Mouse (Mus musculus): ENCODE results near the gene Osm. TPM values are rescaled to one million over a fixed set of nuclear protein-coding genes. Genes with fewer than 3 reads are reported as not detected.

Gene Osm
- polyA plus RNA-seq (2015; fragmentation: Nextera tagmentation; extraction: Ambion mirVana) = 0.14 and 0.32 TPM in 2 replicates

DNA sequence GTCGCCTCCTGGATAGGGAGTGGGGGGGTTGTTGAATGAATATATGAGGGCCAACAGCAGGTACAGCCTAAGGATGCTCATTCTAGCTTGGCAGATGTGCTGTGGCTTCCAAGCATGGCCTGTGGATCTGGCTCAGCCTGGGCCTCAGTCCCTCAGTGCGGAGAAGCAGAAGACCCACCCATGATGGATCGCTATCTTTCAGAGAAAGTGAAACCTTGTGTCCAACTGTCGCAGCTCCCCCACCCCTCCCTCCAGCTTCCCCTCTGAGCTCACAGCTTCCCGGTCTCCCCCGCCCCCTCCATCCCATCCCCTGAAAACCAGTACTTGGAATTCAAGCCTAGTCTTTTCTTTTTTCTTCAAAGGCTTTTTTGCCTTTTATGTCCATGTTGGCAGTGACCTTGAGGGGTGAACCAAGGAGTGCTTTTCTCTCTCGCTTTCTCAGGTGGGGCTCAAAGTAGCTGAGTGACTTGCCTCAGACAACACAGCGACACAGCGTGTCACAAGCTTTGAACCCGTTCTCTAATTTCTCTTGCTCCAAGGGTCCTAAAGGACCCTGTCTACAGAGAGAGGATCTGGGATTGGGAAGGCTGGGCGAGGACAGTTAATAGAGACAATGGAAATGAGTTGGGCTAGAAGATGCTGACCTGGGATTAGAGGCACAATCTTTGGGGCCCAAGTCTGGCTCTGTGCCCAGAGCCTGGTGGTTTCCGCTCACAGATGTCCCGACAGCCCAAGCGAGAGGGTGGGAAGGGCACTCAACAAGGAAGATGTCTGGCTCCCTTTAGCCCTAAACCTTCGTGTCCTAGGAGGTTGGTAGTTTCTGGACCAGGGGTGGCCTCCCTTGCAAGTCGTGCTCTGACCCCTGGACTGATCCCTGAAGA, at the start of gene Osm:
Gene Osm, plus strand, starts transcription at position 756 of the 881 bp plus-strand sequence.
- WGBS = 56% methylated on average over 16 of the region's 16 CpGs
- ATAC-seq (ENCODE audit: insufficient read depth, low FRiP score) = no peak
- H3K4me2 ChIP-seq (ENCODE audit: low read depth, low read length) = no peak within 1 kb of the TSS

DNA sequence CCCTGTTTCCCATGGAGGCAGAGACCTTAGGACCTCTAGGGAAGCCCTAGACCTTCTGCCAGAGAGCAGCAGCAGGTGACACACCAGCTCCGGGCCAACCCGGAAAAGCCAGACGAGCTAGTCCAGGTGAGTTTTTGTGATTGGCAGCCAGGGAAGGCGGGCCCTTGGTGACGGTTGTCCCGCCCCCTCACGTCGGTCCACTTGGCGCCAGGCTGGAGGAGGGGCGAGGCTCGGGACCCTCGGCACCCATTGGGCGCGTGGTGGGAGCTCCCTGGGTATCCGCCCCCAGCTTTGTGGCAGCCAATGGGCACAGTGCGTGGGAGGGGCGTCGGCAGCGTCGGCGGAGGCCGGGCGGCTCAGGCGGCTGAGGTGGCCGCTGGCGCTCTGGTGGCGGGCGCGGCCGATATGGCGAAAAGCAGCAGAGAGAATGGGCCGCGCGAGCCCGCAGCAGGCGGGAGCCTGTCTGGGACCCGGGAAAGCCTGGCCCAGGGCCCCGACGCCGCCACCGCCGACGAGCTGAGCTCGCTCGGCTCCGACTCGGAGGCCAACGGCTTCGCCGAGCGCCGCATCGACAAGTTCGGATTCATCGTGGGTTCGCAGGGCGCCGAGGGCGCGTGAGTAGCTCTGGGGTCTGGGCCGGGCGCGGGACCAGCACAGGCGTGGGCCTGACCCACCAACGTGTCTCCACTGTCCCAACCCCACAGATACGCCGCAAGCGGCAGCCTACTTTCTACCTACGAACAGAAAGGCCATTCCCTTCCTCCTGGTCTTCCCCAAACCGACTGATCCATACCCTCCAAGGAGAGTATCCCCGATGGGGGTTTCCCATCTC, 49.5 kb upstream of the Osm start, which contains the start of gene Tbc1d10a:
Gene Tbc1d10a, plus strand, starts transcription at position 304 of the 832 bp plus-strand sequence.
- Histone ChIP-seq H3K27ac (ENCODE audit: low read length) (peak within 1 kb of the TSS; percentile 67), H3K27me3 (ENCODE audit: control insufficient read depth, insufficient read depth, low read length) (no peaks in the 10 kb centered on the region), H3K4me2 (ENCODE audit: low read depth, low read length) (peak within 1 kb of the TSS; percentile 86), H3K9me3 (replicated peaks; ENCODE audit: control insufficient read depth, low read length) (no peaks in the 10 kb centered on the region), H3K9ac (ENCODE audit: low read length) (peak within 1 kb of the TSS; percentile 97), H3K36me3 (ENCODE audit: control insufficient read depth, insufficient read depth, low read length) (0 out of 2 replicates have a peak, but pooled peaks cover 1% of the 10 kb centered on the region), H3K4me3 (replicated peaks; ENCODE audit: low read length) (peak within 1 kb of the TSS; percentile 91), H3K4me1 (ENCODE audit: control insufficient read depth, insufficient read depth, low read length) (peaks cover 41% of the 10 kb centered on the region)
- peak; percentile 99 for ATAC-seq (ENCODE audit: insufficient read depth, low FRiP score)
- WGBS = under 1% methylated on average over 69 of the region's 71 CpGs

More for the DNA sequence above, at the start of gene Osm:
- Histone ChIP-seq H3K27me3 (ENCODE audit: control insufficient read depth, insufficient read depth, low read length) (no peaks in the 10 kb centered on the region), H3K4me1 (ENCODE audit: control insufficient read depth, insufficient read depth, low read length) (no peaks in the 10 kb centered on the region), H3K27ac (ENCODE audit: low read length) (no peak within 1 kb of the TSS), H3K9me3 (replicated peaks; ENCODE audit: control insufficient read depth, low read length) (0 out of 2 replicates have a peak, but pooled peaks cover 3% of the 10 kb centered on the region), H3K36me3 (ENCODE audit: control insufficient read depth, insufficient read depth, low read length) (no peaks in the 10 kb centered on the region), H3K9ac (ENCODE audit: low read length) (no peak within 1 kb of the TSS), H3K4me3 (replicated peaks; ENCODE audit: low read length) (no peak within 1 kb of the TSS)

DNA sequence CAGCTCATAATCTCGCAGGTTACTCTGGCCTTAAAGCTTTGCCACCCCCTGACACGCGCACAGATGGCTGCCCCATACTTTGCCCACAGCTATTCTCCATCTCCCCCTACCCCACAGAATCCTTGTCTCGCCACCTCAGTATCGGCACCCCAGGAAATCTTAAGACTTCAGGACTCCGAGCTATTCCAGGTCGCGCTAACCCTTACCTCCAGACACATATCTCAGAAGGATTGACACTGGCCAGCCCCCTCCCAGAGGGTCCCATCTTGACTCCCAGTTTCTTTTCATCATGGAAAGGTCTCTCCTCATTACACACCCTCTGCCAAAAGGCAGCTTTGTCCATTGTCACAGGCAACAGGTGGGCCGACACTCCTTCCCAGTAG, 48.9 kb upstream of the Osm start:
- peaks cover 45% of the 10 kb centered on the region for H3K4me1 ChIP-seq (ENCODE audit: control insufficient read depth, insufficient read depth, low read length)
- no peaks in the 10 kb centered on the region for H3K27me3 ChIP-seq (ENCODE audit: control insufficient read depth, insufficient read depth, low read length)
- H3K27ac ChIP-seq (ENCODE audit: low read length) = peak overlapping the region; percentile 67; the same call in 1 of the 2 replicates
- H3K36me3 ChIP-seq (ENCODE audit: control insufficient read depth, insufficient read depth, low read length) = no peaks in the 10 kb centered on the region
- ATAC-seq (ENCODE audit: insufficient read depth, low FRiP score) = no peak; the same call in 1 of the 2 replicates
- H3K4me3 ChIP-seq (replicated peaks; ENCODE audit: low read length) = peak overlapping the region; percentile 91
- H3K4me2 ChIP-seq (ENCODE audit: low read depth, low read length) = peak overlapping the region; percentile 86
- peak overlapping the region; percentile 97 for H3K9ac ChIP-seq (ENCODE audit: low read length)
- no peaks in the 10 kb centered on the region for H3K9me3 ChIP-seq (replicated peaks; ENCODE audit: control insufficient read depth, low read length)
- WGBS = 11% methylated on average over 9 of the region's 9 CpGs

DNA sequence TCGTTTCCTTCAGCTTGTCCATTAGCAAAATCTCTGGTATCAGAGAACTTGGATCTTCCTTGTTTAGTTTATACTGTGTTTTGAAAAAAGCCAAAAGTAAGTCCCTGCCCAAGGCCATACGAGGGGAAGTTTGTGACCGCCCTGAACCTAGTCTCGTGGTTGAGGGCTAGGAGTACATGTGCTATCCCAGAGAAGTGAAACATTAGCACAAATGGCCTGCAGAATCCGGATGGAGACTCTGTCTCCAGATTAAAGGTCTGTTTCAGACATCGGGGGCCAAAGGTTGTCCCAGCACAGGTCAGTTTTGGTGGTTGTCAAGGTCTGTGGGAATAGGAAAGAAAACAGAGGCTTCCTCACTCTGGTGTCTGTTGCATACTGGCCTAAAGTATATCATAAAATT, 47.0 kb upstream of the Osm start:
- H3K9me3 ChIP-seq (replicated peaks; ENCODE audit: control insufficient read depth, low read length) = no peaks in the 10 kb centered on the region
- peaks cover 47% of the 10 kb centered on the region for H3K4me1 ChIP-seq (ENCODE audit: control insufficient read depth, insufficient read depth, low read length)
- 79% methylated on average over 6 of the region's 6 CpGs for WGBS
- H3K27ac ChIP-seq (ENCODE audit: low read length) = no peak overlapping the region
- no peak overlapping the region for H3K9ac ChIP-seq (ENCODE audit: low read length)
- no peaks in the 10 kb centered on the region for H3K36me3 ChIP-seq (ENCODE audit: control insufficient read depth, insufficient read depth, low read length)
- ATAC-seq (ENCODE audit: insufficient read depth, low FRiP score) = no peak
- H3K4me3 ChIP-seq (replicated peaks; ENCODE audit: low read length) = no peak overlapping the region
- H3K4me2 ChIP-seq (ENCODE audit: low read depth, low read length) = no peak overlapping the region
- H3K27me3 ChIP-seq (ENCODE audit: control insufficient read depth, insufficient read depth, low read length) = no peaks in the 10 kb centered on the region

DNA sequence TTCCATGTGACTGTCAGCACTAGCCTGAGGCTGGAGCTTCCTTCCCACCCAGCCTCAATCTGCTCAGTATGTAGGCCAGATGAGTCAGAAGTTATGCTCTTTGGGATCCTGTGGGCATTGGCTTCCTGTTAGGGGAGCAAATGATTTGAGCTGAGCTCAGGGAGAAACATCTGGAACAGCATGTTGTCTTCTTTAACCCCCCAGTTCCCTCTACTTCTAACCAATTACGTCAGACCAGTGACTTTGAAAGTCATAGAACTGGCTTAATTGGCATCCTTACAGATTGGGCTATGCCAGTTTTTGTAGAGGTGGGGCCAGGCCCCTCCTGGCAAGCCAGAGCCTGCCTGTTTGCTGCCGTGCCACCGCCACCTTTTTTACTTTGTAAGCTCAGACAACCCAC, 45.5 kb upstream of the Osm start:
- 0 out of 2 replicates have a peak overlapping the region, but pooled peaks have one; percentile 19 for H3K9ac ChIP-seq (ENCODE audit: low read length)
- WGBS = 77% methylated on average over 3 of the region's 3 CpGs
- peak overlapping the region; percentile 65 for H3K27ac ChIP-seq (ENCODE audit: low read length)
- no peak overlapping the region for H3K4me3 ChIP-seq (replicated peaks; ENCODE audit: low read length)
- 0 out of 2 replicates have a peak overlapping the region, but pooled peaks have one; percentile 2 for H3K4me2 ChIP-seq (ENCODE audit: low read depth, low read length)
- peaks cover 46% of the 10 kb centered on the region for H3K4me1 ChIP-seq (ENCODE audit: control insufficient read depth, insufficient read depth, low read length)
- ATAC-seq (ENCODE audit: insufficient read depth, low FRiP score) = no peak
- no peaks in the 10 kb centered on the region for H3K9me3 ChIP-seq (replicated peaks; ENCODE audit: control insufficient read depth, low read length)
- no peaks in the 10 kb centered on the region for H3K36me3 ChIP-seq (ENCODE audit: control insufficient read depth, insufficient read depth, low read length)
- no peaks in the 10 kb centered on the region for H3K27me3 ChIP-seq (ENCODE audit: control insufficient read depth, insufficient read depth, low read length)

DNA sequence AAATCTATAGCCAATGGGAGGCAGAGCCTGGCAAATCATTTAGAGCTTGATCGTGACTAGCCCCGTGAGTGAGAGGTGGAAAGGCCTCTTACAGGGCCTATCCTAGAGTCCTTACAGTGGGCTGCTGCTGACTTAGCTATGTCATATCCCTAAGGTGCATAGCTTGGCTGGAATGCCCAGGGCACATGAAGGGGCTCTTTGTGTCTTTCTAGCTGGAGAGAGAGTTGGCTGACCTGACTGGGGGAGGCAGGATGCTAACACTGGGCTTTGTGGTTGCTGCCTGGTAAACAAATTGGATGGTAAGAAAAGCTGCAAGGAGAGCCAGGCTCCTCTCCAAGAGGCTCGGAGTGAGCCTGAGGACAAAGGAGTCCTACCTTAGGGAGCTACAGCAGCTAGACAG, 43.5 kb upstream of the Osm start:
- WGBS = 73% methylated on average over 3 of the region's 3 CpGs
- peak overlapping the region; percentile 73 for H3K27ac ChIP-seq (ENCODE audit: low read length)
- H3K9me3 ChIP-seq (replicated peaks; ENCODE audit: control insufficient read depth, low read length) = no peaks in the 10 kb centered on the region
- no peaks in the 10 kb centered on the region for H3K27me3 ChIP-seq (ENCODE audit: control insufficient read depth, insufficient read depth, low read length)
- peak overlapping the region; percentile 38; the same call in 1 of the 2 replicates for H3K9ac ChIP-seq (ENCODE audit: low read length)
- H3K4me3 ChIP-seq (replicated peaks; ENCODE audit: low read length) = no peak overlapping the region
- no peaks in the 10 kb centered on the region for H3K36me3 ChIP-seq (ENCODE audit: control insufficient read depth, insufficient read depth, low read length)
- H3K4me1 ChIP-seq (ENCODE audit: control insufficient read depth, insufficient read depth, low read length) = peaks cover 43% of the 10 kb centered on the region
- H3K4me2 ChIP-seq (ENCODE audit: low read depth, low read length) = no peak overlapping the region
- no peak for ATAC-seq (ENCODE audit: insufficient read depth, low FRiP score)

DNA sequence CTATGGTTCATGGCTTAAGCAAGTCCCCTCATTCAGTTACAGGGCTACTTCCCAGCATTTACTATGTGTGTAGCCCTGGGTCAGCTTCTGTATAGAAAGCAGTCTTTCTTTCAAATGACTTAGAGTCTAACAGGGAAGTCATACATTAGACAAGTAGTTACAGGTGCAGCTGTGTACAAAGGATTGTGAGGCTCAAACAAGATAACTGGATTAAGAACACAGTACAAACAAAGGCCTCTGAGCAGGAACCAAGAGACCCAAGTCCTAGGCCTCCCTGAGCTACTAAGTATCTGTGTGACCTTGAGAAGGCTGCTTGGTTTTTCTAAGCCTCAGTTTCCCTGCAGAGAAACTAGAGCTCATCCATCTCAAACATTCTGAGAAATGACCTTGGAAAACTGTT, 42.8 kb upstream of the Osm start:
- Histone ChIP-seq H3K4me1 (ENCODE audit: control insufficient read depth, insufficient read depth, low read length) (peaks cover 36% of the 10 kb centered on the region), H3K9ac (ENCODE audit: low read length) (no peak overlapping the region), H3K27me3 (ENCODE audit: control insufficient read depth, insufficient read depth, low read length) (no peaks in the 10 kb centered on the region), H3K9me3 (replicated peaks; ENCODE audit: control insufficient read depth, low read length) (no peaks in the 10 kb centered on the region), H3K4me3 (replicated peaks; ENCODE audit: low read length) (no peak overlapping the region), H3K36me3 (ENCODE audit: control insufficient read depth, insufficient read depth, low read length) (no peaks in the 10 kb centered on the region), H3K4me2 (ENCODE audit: low read depth, low read length) (no peak overlapping the region), H3K27ac (ENCODE audit: low read length) (peak overlapping the region; percentile 73)
- peak; percentile 72; the same call in 1 of the 2 replicates for ATAC-seq (ENCODE audit: insufficient read depth, low FRiP score)

DNA sequence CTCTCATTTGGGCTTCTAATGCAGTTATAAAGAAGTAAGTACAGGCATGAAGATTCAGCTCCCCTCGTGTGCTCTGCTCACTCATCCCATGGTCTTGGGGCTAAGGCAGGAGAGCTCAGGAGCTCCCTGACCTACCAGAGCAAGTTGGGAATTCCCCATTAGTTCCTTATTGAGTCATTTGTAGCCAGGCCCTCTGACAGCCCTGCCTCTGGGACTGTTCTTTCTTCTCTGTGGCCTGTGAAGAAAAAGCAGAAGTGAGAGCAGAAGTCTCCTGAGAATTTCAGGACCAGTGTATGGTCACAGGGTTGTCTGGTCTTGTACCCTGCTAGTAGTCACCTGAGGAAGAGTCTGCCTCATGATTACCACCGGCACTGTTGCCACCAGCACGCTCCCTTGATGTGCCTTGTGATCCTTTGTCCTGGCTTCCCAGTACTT, 40.6 kb upstream of the Osm start:
- no peak overlapping the region for H3K9ac ChIP-seq (ENCODE audit: low read length)
- WGBS = 76% methylated on average over 3 of the region's 3 CpGs
- ATAC-seq (ENCODE audit: insufficient read depth, low FRiP score) = no peak

More for the DNA sequence above, 40.6 kb upstream of the Osm start:
- Histone ChIP-seq H3K36me3 (ENCODE audit: control insufficient read depth, insufficient read depth, low read length) (no peaks in the 10 kb centered on the region), H3K27me3 (ENCODE audit: control insufficient read depth, insufficient read depth, low read length) (no peaks in the 10 kb centered on the region), H3K4me3 (replicated peaks; ENCODE audit: low read length) (no peak overlapping the region), H3K9me3 (replicated peaks; ENCODE audit: control insufficient read depth, low read length) (no peaks in the 10 kb centered on the region), H3K27ac (ENCODE audit: low read length) (no peak overlapping the region), H3K4me2 (ENCODE audit: low read depth, low read length) (no peak overlapping the region), H3K4me1 (ENCODE audit: control insufficient read depth, insufficient read depth, low read length) (peaks cover 24% of the 10 kb centered on the region)

Data from stomach, embryonic 16.5 days (tissue).